Comparison of ENCODE assay signal across 13 mouse cellular contexts in the genomic region with DNA sequence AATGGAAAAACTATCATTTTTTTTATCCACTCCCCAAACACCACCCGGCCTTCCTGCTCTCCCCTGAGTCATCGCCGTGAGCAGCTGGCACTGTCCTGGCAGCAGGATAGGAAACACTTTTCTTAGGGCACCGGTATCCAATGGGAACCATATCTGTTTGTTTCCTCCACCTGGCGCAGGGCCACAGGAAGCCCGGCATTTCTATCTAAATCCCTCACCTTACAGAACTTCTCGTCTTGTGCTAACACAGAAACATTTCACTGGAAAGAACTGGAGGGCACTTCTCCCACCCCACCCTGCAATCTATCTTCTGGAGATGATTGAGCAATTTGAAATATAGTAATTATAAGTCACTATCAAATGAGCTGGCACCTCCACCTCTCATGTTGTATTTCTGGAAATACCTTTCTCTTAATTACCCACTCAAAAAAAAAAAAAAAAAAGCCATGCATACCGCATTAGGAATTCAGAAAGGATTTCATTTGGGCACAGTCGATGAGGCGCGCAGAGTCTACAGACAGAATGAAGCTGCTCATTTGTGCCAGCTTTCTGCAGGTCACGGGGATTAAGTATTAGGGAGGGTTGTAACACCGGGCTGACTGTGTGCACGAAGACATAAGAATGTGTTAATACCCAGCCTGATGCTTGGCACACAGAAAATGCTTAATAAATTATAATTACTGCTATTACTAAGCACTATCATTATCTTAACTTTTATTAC. TPM values are rescaled to one million over a fixed set of nuclear protein-coding genes. Genes with fewer than 3 reads are reported as not detected.
A peak's percentile ranks its signal among the peaks of the same experiment; 100 is the strongest.
DNase-seq lines count a peak whose midpoint lies in the region; ATAC-seq and TF ChIP-seq lines count a peak whose summit lies in the region.
"Had no signal": no experiment of that assay in that cellular context is flagged by ENCODE, and none has a peak within 500 bp of the region (broad histone marks: within the 10 kb centered on the region; RNA-seq: fewer than 3 reads in every experiment).

No protein-coding gene starts in this region.

- no peak overlapping the region for H3K27ac ChIP-seq in lung, postnatal 0 days (ENCODE audit: low read length)
- H3K27ac ChIP-seq: forebrain, embryonic 15.5 days; liver, embryonic 15.5 days; midbrain, embryonic 10.5 days had no signal

- peak; percentile 29 for ATAC-seq in lung, postnatal 0 days
- ATAC-seq: forebrain, embryonic 15.5 days; intestine, embryonic 16.5 days had no signal

- intact Hi-C loops in gastrocnemius, postnatal 36 days (cut with DNase I) = no loop called here
- intact Hi-C loops in gastrocnemius, postnatal 14 days (cut with DNase I; ENCODE audit: low total_unique reads) = no loop called here
- intact Hi-C loops in left cerebral cortex, postnatal 14 days (cut with DNase I) = no loop called here

- H3K9ac ChIP-seq in lung, postnatal 0 days (replicated peaks; ENCODE audit: low read depth) = no peak overlapping the region
- H3K9ac ChIP-seq: forebrain, embryonic 15.5 days; liver, embryonic 15.5 days had no signal

- TF ChIP-seq CTCF in lung, postnatal 0 days (IDR thresholded peaks at IDR 0.05) = 0 out of 2 replicates have a peak, but pooled peaks have one; percentile 4

- peak; percentile 84 for TF ChIP-seq EP300 in lung, postnatal 0 days (IDR thresholded peaks at IDR 0.05)

- peaks cover 13% of the 10 kb centered on the region; the same call in 1 of the 2 replicates for H3K4me1 ChIP-seq in lung, postnatal 0 days (ENCODE audit: insufficient read depth, low read depth, low read length)

- H3K27me3 ChIP-seq in lung, postnatal 0 days (replicated peaks; ENCODE audit: insufficient read depth, low read length) = no peaks in the 10 kb centered on the region

- peak; percentile 40 for DNase-seq in gastrocnemius, adult 18-20 months (ENCODE audit: low spot score)
- DNase-seq in gastrocnemius, postnatal 36 days = no peak
- DNase-seq in 3T3-L1 (ENCODE audit: low read depth, low spot score) = peak; percentile 74
- peak; percentile 31 for DNase-seq in gastrocnemius, postnatal 14 days
- DNase-seq in lung, postnatal 0 days (ENCODE audit: low spot score) = peak; percentile 65
- no peak for DNase-seq in frontal cortex, postnatal 10 days (ENCODE audit: low spot score in 2 of 2)
- DNase-seq in left cerebral cortex, postnatal 14 days (ENCODE audit: low spot score in 2 of 2) = no peak
- DNase-seq: cerebellum, adult 8-10 months had no signal

- 37% methylated on average over 14 of the region's 14 CpGs for WGBS in lung, postnatal 0 days

- H3K9me3 ChIP-seq in lung, postnatal 0 days (ENCODE audit: low read length) = no peaks in the 10 kb centered on the region
- H3K9me3 ChIP-seq: forebrain, embryonic 15.5 days; liver, embryonic 15.5 days; midbrain, embryonic 10.5 days had no signal

- no peaks in the 10 kb centered on the region for H3K36me3 ChIP-seq in lung, postnatal 0 days (ENCODE audit: insufficient read depth, low read length)
- H3K36me3 ChIP-seq: forebrain, embryonic 15.5 days; liver, embryonic 15.5 days; midbrain, embryonic 10.5 days had no signal

- H3K4me3 ChIP-seq in lung, postnatal 0 days (ENCODE audit: low read depth, low read length) = no peak overlapping the region
- H3K4me3 ChIP-seq: forebrain, embryonic 15.5 days; liver, embryonic 15.5 days; midbrain, embryonic 10.5 days had no signal

- no peak overlapping the region for H3K4me2 ChIP-seq in lung, postnatal 0 days (replicated peaks; ENCODE audit: low read depth, low read length)
- H3K4me2 ChIP-seq: forebrain, embryonic 15.5 days; liver, embryonic 15.5 days had no signal

RNA-seq across cellular contexts. Expression of gene Ccn1, which starts 7.4 kb away (rescaled TPM):
- total RNA-seq in gastrocnemius, adult 18-20 months (2021) = 100 to 1,000 TPM in 1 of 2 experiments, 10 to 100 TPM in 1; 45.3 to 211 TPM
- 10 to 100 TPM; 18.1 to 23.3 TPM for total RNA-seq in gastrocnemius, postnatal 36 days (2021)
- total RNA-seq in gastrocnemius, postnatal 14 days (2021) = 10 to 100 TPM; 20.4 to 28.2 TPM
- polyA plus RNA-seq in lung, postnatal 0 days (2015; fragmentation: Nextera tagmentation; extraction: Ambion mirVana) = 124 and 131 TPM in 2 replicates
- 1 to 10 TPM; 5.6 to 9.4 TPM for total RNA-seq in left cerebral cortex, postnatal 14 days (2021)
- total RNA-seq: hematopoietic stem cell, adult 5-6 weeks had no signal

Comparison
In these comparisons a context has a peak if more than half of its experiments do, and no peak if none do; other contexts are left out.
1. DNase-seq: peak in gastrocnemius, adult 18-20 months (single experiment), 3T3-L1 (single experiment), gastrocnemius, postnatal 14 days (single experiment) and lung, postnatal 0 days (single experiment); none in gastrocnemius, postnatal 36 days (0 of 2), frontal cortex, postnatal 10 days (0 of 2) and left cerebral cortex, postnatal 14 days (0 of 2).